Mouse (Mus musculus): ENCODE measurements at regions not wholly inside any gene's neighbourhood (a gene's known extent, or its start where the extent isn't known, plus 50 kb on each side); places are given as distances from the start of the nearest gene placed in this dataset.

GRCm38 (mm10) chr12:79917634-79918289 lies 195.1 kb downstream of the Zfp36l1 start:
- TF ChIP-seq EP300 (IDR thresholded peaks at IDR 0.05; ENCODE audit: insufficient read depth, low read depth, low read length) (no peak), CTCF (IDR thresholded peaks at IDR 0.05) (no peak)

Data from heart, adult 2 months (tissue).